Mouse (Mus musculus): ENCODE data around the gene Mthfd1. TPM values are rescaled to one million over a fixed set of nuclear protein-coding genes. Genes with fewer than 3 reads are reported as not detected.

Gene Mthfd1
- polyA plus RNA-seq, 1 experiment from 2014 or later = 102 TPM

DNA sequence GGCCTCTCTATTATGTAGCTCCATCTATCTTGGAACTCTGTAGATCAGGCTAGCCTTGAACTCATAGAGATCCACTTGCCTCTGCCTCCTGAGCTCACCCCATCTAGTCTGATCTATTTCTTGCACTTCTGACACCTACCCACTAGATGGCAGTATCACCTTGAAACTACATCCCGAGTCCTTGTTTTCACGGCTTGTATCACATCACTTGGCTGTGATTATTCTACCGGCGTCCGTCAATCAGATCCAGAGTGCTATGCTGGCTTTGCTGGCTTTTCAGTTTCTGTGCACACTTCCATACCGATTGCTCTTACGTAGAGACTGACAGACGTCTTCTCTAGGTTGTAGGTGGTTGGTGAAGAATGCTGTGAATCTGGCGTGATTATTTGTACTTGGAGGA is 11.8 kb downstream of the Mthfd1 start:
- WGBS = 82% methylated on average over 9 of the region's 9 CpGs
- Histone ChIP-seq H3K36me3 (peaks cover 5% of the 10 kb centered on the region), H3K4me1 (replicated peaks) (no peaks in the 10 kb centered on the region), H3K9ac (no peak overlapping the region), H3K27ac (no peak overlapping the region), H3K4me2 (replicated peaks) (no peak overlapping the region), H3K4me3 (replicated peaks) (no peak overlapping the region), H3K9me3 (no peaks in the 10 kb centered on the region), H3K27me3 (replicated peaks) (no peaks in the 10 kb centered on the region)
- ATAC-seq = no peak

DNA sequence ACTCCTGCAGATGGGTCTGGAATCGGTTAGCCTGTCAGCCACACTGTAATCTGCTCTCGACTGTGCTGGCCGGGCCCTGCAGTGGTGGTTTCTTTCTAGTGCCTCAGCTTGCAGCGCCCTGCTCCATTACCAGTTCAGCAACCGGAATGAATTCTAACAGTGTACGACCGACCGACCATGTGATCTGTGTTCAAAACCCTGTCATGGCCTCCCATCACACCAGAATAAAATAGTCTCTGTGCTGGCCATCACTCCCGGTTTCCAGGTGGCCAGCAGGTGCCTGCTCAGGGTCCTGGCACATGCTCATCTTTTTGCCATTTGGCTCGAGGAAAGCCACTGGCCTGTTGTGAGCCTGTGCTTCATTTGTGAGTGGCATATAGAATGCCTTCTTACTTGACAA is 13.6 kb downstream of the Mthfd1 start:
- Histone ChIP-seq H3K27me3 (replicated peaks) (no peaks in the 10 kb centered on the region), H3K4me3 (replicated peaks) (no peak overlapping the region), H3K9me3 (no peaks in the 10 kb centered on the region), H3K36me3 (peaks cover 7% of the 10 kb centered on the region), H3K4me2 (replicated peaks) (no peak overlapping the region), H3K4me1 (replicated peaks) (no peaks in the 10 kb centered on the region), H3K9ac (no peak overlapping the region), H3K27ac (no peak overlapping the region)
- no peak for ATAC-seq
- WGBS = 91% methylated on average over 10 of the region's 10 CpGs

DNA sequence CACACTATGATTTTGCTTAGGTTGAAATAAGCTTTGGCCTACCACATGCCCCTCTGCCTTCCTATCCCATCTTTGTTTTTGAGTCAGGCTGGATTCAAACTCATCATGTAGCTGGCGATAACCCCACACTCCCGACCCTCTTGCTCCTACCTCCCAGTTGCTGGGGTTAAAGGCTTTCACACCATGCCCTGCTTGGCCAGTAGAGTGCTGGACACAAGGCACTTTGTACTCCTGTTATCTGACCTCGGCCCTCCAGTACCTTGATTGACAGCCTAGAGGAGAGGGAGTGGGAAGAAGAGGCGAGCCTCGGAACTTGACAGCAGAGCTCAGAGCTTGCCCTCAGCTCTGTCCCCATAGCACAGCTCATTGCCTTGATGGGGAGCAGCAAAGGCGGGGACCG is 14.1 kb downstream of the Mthfd1 start:
- Histone ChIP-seq H3K9ac (no peak overlapping the region), H3K4me2 (replicated peaks) (no peak overlapping the region), H3K27ac (no peak overlapping the region), H3K27me3 (replicated peaks) (no peaks in the 10 kb centered on the region), H3K9me3 (no peaks in the 10 kb centered on the region), H3K36me3 (peaks cover 7% of the 10 kb centered on the region), H3K4me3 (replicated peaks) (no peak overlapping the region), H3K4me1 (replicated peaks) (no peaks in the 10 kb centered on the region)
- ATAC-seq = no peak
- 73% methylated on average over 7 of the region's 7 CpGs for WGBS

DNA sequence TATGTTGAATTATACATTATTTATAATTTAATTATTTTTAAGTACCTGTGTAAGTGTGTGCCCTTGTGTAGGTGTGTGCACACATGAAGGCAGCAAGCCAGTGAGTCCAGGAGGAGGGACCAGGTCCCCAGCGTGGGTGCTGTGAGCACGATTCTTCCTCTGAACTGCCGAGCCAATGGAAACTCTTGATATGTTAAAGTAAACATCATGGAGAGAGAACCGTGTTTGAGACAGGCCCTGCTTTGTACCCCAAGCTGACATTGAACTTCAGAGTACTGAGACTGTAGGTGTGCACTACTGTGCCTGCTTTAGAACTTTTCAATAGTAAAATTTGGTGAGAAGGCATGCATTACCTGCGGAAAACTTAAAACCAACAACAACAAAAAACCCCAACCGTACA is 16.4 kb downstream of the Mthfd1 start:
- Histone ChIP-seq H3K36me3 (peaks cover 7% of the 10 kb centered on the region), H3K27ac (no peak overlapping the region), H3K4me3 (replicated peaks) (no peak overlapping the region), H3K27me3 (replicated peaks) (no peaks in the 10 kb centered on the region), H3K9me3 (no peaks in the 10 kb centered on the region), H3K9ac (no peak overlapping the region), H3K4me1 (replicated peaks) (no peaks in the 10 kb centered on the region), H3K4me2 (replicated peaks) (no peak overlapping the region)
- 67% methylated on average over 6 of the region's 6 CpGs for WGBS
- ATAC-seq = no peak

DNA sequence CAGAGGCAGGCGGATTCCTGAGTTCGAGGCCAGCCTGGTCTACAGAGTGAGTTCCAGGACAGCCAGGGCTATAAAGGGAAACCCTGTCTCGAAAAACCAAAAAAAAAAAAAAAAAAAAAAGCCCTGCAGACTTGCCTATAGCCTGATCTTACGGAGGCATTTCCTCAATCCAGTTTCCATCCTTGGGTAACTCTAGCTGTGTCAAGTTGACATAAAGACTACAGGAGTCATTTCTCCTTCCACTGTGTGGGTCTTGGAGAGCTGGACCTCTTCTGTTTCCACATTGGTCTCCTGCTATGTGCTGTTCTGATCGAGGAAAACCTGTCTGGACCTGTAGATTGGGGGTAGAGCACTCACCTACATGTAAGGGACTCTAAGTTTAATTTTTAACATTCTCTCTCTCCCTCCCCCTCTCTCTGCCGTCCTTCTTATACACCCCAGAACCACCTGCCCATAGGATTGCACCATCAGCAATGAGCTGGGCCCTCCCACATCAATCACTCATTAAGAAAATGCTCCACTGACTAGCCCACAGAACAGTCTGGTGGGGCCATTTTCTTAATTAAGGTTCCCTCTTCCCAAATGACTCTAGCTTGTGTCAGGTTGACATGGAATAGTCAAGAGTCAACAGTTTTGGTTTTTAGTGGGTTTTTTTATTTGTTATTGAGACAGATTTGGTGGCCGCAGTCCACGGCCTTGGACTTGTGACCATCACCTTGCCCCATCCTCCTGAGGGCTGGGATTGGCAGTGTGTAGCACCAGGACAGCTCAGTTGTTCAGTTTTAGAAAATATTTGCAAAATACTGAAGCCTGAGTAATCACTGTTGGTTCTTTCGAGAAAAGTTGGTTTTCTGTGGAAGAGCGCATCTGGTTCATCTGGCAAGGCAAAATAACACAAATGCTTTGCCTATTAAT is 17.8 kb downstream of the Mthfd1 start:
- Histone ChIP-seq H3K4me2 (replicated peaks) (no peak overlapping the region), H3K4me1 (replicated peaks) (no peaks in the 10 kb centered on the region), H3K4me3 (replicated peaks) (no peak overlapping the region), H3K9me3 (no peaks in the 10 kb centered on the region), H3K36me3 (peaks cover 7% of the 10 kb centered on the region), H3K27me3 (replicated peaks) (no peaks in the 10 kb centered on the region), H3K9ac (no peak overlapping the region), H3K27ac (no peak overlapping the region)
- 87% methylated on average over 10 of the region's 10 CpGs for WGBS
- ATAC-seq = 0 out of 2 replicates have a peak, but pooled peaks have one; percentile 39

DNA sequence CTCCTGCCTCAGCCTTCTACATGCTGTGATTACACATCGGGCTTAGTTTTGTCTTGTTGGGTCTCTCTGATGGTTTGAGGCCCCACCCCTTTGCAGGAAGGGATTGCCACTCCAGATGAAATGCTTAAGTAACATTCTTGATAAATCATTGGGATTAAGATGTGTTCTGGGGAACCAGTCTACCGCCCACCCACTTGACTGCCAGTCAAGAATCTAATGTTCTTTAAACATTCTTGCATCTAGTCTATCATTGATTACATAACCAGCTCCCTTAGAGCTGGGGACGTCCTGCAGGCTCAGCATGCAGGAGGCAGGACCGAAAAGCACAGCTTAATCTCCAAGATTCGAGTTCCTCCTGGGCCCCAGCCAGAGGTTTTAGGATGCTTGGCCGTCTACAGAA is 23.1 kb downstream of the Mthfd1 start:
- Histone ChIP-seq H3K4me1 (replicated peaks) (0 out of 2 replicates have a peak, but pooled peaks cover 3% of the 10 kb centered on the region), H3K4me3 (replicated peaks) (no peak overlapping the region), H3K9me3 (no peaks in the 10 kb centered on the region), H3K27me3 (replicated peaks) (no peaks in the 10 kb centered on the region), H3K36me3 (peaks cover 15% of the 10 kb centered on the region; the same call in 1 of the 2 replicates), H3K27ac (no peak overlapping the region), H3K4me2 (replicated peaks) (no peak overlapping the region), H3K9ac (no peak overlapping the region)
- 66% methylated on average over 6 of the region's 6 CpGs for WGBS
- ATAC-seq = no peak

DNA sequence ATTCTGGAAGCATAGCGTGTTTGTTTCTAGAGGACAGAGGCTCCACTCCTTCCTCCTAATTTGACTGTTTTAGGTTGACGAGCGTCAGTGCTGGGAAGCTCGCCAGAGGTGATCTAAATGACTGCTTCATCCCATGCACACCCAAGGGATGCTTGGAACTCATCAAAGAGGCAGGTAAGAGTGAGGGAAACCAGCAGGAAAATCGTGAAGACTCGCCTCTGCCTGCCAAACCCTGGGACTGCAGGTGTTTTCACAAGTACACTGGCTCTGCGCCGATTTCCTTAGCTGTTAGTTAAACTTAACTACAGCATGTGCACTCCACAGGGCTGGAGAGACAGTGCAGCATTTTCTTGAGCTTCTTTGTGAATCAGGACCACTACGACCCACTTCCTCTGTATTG is 25.5 kb downstream of the Mthfd1 start:
- no peak overlapping the region for H3K4me2 ChIP-seq (replicated peaks)
- peaks cover 23% of the 10 kb centered on the region; the same call in 1 of the 2 replicates for H3K36me3 ChIP-seq
- 0 out of 2 replicates have a peak, but pooled peaks cover 3% of the 10 kb centered on the region for H3K4me1 ChIP-seq (replicated peaks)
- no peak for ATAC-seq
- no peaks in the 10 kb centered on the region for H3K9me3 ChIP-seq
- no peak overlapping the region for H3K4me3 ChIP-seq (replicated peaks)
- no peak overlapping the region for H3K27ac ChIP-seq
- 85% methylated on average over 9 of the region's 9 CpGs for WGBS
- no peaks in the 10 kb centered on the region for H3K27me3 ChIP-seq (replicated peaks)
- H3K9ac ChIP-seq = no peak overlapping the region

DNA sequence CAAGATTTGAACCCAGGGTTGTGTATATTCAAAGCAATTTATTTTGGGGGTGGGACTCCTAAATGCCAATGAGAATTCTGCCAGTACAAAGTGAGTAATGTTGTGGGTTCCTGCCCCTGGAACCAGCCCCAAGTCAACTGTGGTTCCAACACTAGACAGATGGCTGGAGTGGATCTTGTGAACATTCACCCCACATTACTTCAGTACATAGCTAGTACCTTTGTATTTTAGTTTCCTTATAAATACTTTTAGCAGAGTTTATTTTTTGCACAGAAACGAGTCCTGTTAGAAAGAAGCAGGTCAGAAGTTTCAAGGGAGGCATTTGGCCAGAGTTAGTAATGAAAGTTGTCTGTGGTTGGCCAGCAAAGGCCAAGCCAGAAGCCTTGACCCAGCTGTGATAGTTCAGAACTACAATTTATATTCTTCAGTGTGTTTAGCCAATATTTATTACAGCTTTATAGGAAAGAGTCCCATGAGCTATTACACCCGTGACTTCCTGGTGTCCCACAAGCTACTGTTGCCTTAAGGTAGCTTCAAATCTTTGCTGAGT is 26.1 kb downstream of the Mthfd1 start:
- 83% methylated on average over 2 of the region's 2 CpGs for WGBS
- H3K36me3 ChIP-seq = peaks cover 23% of the 10 kb centered on the region; the same call in 1 of the 2 replicates
- no peak for ATAC-seq
- no peak overlapping the region for H3K9ac ChIP-seq
- H3K4me1 ChIP-seq (replicated peaks) = 0 out of 2 replicates have a peak, but pooled peaks cover 3% of the 10 kb centered on the region
- H3K27me3 ChIP-seq (replicated peaks) = no peaks in the 10 kb centered on the region
- H3K27ac ChIP-seq = no peak overlapping the region
- no peak overlapping the region for H3K4me2 ChIP-seq (replicated peaks)
- H3K9me3 ChIP-seq = no peaks in the 10 kb centered on the region
- no peak overlapping the region for H3K4me3 ChIP-seq (replicated peaks)

DNA sequence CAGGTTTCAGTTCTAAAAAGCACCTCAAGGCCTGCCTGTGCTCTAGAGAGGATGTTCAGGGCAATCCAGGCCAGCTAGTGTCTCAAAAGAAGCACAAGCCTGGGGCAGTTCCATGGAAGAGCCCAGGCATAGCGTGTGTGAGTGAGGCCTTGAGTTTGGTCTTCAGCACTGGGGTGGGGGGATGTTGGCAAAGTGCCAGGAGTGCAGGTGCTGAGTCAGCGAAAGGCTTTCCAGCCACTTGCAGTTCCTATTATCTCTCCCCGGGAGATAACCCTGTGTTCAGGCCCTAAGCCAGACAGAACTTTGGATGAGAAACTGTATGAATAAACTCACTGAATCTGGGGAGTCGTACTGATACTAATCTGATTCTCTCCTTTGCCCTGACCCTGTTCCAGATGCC is 27.0 kb downstream of the Mthfd1 start:
- Histone ChIP-seq H3K4me2 (replicated peaks) (no peak overlapping the region), H3K27me3 (replicated peaks) (no peaks in the 10 kb centered on the region), H3K9ac (no peak overlapping the region), H3K9me3 (no peaks in the 10 kb centered on the region), H3K27ac (0 out of 2 replicates have a peak overlapping the region, but pooled peaks have one; percentile 5), H3K4me1 (replicated peaks) (0 out of 2 replicates have a peak, but pooled peaks cover 3% of the 10 kb centered on the region), H3K4me3 (replicated peaks) (no peak overlapping the region), H3K36me3 (peaks cover 23% of the 10 kb centered on the region; the same call in 1 of the 2 replicates)
- WGBS = 43% methylated on average over 4 of the region's 4 CpGs
- peak; percentile 41; the same call in 1 of the 2 replicates for ATAC-seq

DNA sequence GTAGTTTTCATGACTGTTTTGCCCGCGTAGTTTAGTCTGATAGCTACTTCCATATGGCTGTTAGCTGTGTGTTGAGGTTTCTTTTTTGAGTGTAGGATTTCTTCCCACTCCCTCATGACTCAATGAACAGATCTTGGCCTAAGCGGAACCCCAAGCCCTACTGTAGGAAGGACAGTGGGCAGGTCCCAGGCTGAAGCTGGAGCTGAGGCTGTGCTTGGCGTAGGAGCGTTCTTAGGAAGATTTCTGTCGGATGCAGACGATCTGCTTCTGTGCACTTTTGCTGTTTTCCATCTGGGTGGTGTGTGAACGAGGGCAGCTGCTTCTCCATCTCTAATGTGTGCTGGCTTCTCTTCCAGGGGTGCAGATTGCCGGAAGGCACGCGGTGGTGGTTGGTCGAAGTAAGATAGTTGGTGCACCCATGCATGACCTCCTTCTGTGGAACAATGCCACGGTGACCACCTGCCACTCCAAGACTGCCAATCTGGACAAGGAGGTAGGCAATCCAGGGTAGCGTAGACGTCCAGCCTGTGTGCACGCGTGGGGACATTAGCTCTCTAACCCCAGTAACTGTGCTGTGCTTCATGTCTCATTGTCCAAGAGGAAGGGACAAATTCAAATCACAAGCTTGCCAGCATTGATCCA is 27.6 kb downstream of the Mthfd1 start:
- no peak overlapping the region for H3K4me3 ChIP-seq (replicated peaks)
- ATAC-seq = no peak

DNA sequence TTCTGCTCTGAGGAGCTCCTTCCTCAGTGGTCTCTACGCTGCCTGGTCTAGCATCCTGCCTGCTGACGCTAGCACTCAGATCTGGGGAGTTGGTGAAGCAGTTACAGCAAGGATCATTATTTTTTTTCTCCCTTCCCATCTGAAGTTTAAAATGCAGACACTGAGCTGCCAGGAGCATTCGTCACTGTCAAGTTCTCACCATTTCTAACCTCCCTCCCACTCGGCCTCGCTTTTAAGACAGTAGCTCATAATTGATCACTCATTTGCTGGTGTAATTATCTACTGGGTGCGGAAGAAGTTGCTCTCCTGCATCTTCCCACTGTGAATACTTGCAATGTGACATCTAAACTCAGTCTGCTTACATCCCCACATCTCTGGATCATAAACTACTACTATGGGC is 30.3 kb downstream of the Mthfd1 start:
- H3K9ac ChIP-seq = no peak overlapping the region
- H3K9me3 ChIP-seq = no peaks in the 10 kb centered on the region
- H3K36me3 ChIP-seq = peaks cover 22% of the 10 kb centered on the region
- no peak overlapping the region for H3K4me3 ChIP-seq (replicated peaks)
- H3K27ac ChIP-seq = no peak overlapping the region
- 65% methylated on average over 6 of the region's 6 CpGs for WGBS
- H3K4me2 ChIP-seq (replicated peaks) = no peak overlapping the region
- 0 out of 2 replicates have a peak, but pooled peaks cover 3% of the 10 kb centered on the region for H3K4me1 ChIP-seq (replicated peaks)
- H3K27me3 ChIP-seq (replicated peaks) = no peaks in the 10 kb centered on the region
- ATAC-seq = no peak

More for the DNA sequence above, 27.6 kb downstream of the Mthfd1 start:
- Histone ChIP-seq H3K27ac (0 out of 2 replicates have a peak overlapping the region, but pooled peaks have one; percentile 5), H3K36me3 (peaks cover 23% of the 10 kb centered on the region; the same call in 1 of the 2 replicates), H3K9ac (no peak overlapping the region), H3K9me3 (no peaks in the 10 kb centered on the region), H3K27me3 (replicated peaks) (no peaks in the 10 kb centered on the region), H3K4me1 (replicated peaks) (0 out of 2 replicates have a peak, but pooled peaks cover 3% of the 10 kb centered on the region), H3K4me2 (replicated peaks) (no peak overlapping the region)
- 94% methylated on average over 17 of the region's 17 CpGs for WGBS

DNA sequence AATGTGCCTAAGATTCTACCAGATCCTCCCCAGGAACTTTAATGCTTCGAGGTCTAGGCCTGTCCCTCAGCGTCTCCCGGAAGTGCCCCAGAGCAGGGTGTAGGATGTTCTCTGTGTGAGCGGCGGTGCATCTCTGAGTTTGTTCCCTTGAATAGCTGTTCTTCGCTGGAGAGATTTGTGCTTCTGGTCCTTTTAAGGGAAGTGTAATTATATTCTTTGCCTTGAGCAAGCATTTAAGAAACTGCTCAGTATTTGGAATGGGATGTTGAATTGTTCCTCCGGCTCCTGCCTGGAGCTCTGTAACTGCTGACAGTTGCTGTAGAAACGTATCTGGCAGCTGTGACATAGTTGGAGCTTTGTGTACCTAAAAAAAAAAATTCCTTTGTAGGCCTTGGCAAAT is 32.9 kb downstream of the Mthfd1 start:
- H3K27ac ChIP-seq = no peak overlapping the region

More for the DNA sequence above, 32.9 kb downstream of the Mthfd1 start:
- H3K9me3 ChIP-seq = no peaks in the 10 kb centered on the region
- H3K4me1 ChIP-seq (replicated peaks) = no peaks in the 10 kb centered on the region
- ATAC-seq = no peak
- no peak overlapping the region for H3K9ac ChIP-seq
- 78% methylated on average over 8 of the region's 8 CpGs for WGBS
- peaks cover 16% of the 10 kb centered on the region for H3K36me3 ChIP-seq
- no peak overlapping the region for H3K4me2 ChIP-seq (replicated peaks)
- no peaks in the 10 kb centered on the region for H3K27me3 ChIP-seq (replicated peaks)
- H3K4me3 ChIP-seq (replicated peaks) = no peak overlapping the region
